Mouse (Mus musculus) bone marrow, adult 2 months (tissue): ENCODE results near the gene Rbm3.

Experiments used
- CTCF ChIP-seq: fragments of 200-500 bp; IDR thresholded peaks from 2 replicates; pipeline ENCODE4 v1.5.1; 2011; ENCODE audit warnings: low read length, control low read depth; ENCODE audit not compliant: control insufficient read depth, insufficient read depth
- POLR2A ChIP-seq: fragments of 200-500 bp; IDR thresholded peaks from 2 replicates; pipeline ENCODE4 v1.6.1; 2011; ENCODE audit warnings: low read depth, mild to moderate bottlenecking, control low read depth, low read length, borderline replicate concordance; ENCODE audit not compliant: control insufficient read depth

DNA sequence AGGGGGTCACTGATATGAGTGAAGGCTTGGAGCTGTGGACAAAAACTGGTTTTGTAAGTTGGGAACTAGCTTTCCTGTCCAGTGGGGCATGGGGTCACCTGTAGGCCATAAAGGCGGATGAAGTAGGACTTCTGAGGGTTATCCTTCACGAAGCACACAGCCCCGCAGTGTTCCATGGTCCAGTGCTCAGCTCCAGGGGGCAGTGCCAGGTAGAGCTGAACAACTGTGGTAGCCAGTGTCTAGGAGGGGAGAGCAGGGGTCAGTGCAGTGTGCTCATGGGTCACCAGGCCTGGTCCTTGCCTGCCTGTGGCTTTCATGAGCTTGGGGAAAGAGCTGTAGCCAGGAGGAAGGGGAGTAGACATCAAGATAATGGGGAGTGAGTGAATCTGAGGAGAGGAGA, 55.9 kb downstream of the Rbm3 start:
- TF ChIP-seq CTCF (no peak), POLR2A (no peak)
